Mouse (Mus musculus): ENCODE results near the gene Adamtsl2.

Gene Adamtsl2

DNA sequence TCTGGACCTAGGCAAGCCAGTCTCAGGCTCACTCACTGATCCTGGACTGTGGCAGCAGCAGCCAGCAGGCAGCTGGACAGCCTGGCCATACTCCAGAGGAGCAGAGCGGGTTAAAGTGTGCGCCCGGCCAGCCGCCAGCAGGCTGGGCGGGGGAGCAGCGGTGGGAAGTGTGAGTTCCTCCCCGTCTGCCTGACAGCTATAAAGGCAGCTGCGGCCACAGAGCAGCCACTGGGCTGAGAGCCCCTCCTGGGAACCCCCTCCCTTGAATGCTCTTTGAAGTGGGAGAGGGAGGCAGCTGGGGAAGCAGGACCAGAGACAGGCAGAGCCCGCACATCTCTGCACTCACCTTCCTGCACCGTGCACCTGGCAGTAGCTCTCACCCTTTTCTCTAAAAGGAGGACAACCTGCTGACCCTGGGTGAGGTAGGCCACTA lies at the start of gene Adamtsl2:
Adamtsl2 (plus strand) TSS at position 228 of the 433 bp plus-strand sequence.
- no peak for DNase-seq (ENCODE audit: low read depth, low spot score)

DNA sequence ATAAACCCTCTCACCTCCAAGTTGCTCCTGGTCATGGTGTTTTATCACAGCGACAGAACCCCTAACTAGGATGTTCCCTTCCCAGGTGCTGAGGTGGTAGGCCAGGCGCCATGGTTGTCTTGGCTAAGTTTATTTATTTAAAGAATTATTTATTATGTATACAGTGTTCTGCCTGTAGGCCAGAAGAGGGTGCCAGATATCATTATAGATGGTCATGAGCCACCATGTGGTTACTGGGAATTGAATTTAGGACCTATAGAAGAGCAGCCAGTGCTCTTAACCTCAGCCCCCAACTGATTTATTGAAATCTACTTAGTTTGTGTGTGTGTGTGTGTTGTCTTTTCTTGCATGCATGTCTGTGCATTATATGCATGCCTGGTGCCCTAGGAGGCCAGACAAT lies 46.8 kb upstream of the Adamtsl2 start:
- DNase-seq (ENCODE audit: low read depth, low spot score): no peak

DNA sequence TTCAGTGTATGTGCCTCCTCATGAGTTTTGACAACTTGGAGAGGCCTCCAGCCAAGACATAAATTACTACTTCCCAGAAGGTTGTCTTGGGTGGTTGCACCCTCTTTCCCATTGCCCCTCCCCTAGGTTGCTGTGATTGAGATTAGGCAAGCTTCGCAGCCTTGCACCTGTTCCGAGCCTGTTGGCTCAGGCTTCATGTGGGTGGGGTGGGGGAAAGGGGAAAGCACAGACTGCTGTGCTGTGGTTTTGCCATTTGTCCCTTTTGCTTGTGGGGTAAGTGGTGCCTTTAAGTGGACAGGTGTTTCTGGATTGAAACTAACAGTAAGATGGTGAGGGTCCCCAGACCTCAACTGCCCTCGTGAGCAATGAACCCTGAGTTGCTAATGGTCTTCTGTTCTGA lies 43.2 kb upstream of the Adamtsl2 start:
- no peak for DNase-seq (ENCODE audit: low read depth, low spot score)

DNA sequence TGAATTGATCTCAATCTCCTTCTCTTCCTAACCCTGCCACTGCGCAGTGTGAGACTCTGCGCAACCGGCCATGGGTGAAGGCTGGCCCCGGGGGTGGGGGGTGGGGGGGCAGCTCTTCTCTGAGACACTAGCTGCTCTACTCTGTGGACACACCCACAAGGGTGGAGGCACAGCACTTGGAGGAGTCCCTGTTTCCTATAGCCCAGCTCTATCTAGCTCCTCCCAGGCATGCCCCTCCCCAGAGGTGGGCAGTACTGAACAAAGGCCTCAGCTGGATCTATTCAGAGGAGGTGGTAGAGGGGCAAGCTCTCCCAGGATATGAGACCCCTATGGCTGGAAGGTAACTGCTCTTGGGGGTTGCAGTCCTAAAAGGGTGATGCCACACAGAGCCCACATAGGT lies 42.2 kb upstream of the Adamtsl2 start:
- DNase-seq (ENCODE audit: low read depth, low spot score): no peak

DNA sequence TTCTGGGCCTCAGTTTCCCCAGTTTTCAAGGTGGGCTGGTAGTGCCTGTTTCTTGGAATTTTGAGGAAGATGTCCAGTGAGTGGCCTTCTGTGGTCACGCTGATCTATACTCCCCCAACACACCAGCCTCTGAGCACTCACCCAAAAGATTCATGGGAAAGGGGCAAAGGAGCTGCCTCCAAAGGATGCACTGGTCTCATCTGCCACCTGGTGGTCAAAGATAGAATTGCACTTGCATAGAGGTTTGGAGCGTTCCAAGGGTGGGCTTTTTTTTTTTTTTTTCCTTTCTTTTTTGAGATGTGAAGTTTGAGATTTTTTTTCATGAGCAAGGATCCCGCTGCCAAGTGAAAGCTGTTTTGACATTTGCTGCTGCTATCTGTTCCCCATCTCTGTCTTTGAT lies 40.6 kb upstream of the Adamtsl2 start:
- DNase-seq (ENCODE audit: low read depth, low spot score): no peak

DNA sequence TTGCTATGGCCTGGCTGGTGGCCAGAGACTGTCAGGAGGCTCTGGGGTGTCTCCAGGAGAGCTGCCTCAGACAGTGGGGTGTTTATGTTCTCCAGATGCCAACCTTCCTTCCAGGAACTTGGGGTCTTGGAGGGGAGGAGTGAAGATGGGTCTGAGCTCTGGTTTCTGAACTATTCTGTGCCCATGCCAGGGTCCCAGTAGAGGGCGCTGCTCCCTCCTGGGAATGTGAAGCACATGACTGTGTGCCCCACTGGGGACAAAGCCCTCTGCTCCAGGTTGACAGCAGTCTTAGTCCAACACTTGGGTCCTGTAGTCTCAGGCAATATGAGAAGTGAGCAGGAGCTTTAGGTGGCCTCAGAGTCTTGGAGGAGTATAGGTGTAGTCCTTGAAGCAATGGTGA lies 39.9 kb upstream of the Adamtsl2 start:
- no peak for DNase-seq (ENCODE audit: low read depth, low spot score)

DNA sequence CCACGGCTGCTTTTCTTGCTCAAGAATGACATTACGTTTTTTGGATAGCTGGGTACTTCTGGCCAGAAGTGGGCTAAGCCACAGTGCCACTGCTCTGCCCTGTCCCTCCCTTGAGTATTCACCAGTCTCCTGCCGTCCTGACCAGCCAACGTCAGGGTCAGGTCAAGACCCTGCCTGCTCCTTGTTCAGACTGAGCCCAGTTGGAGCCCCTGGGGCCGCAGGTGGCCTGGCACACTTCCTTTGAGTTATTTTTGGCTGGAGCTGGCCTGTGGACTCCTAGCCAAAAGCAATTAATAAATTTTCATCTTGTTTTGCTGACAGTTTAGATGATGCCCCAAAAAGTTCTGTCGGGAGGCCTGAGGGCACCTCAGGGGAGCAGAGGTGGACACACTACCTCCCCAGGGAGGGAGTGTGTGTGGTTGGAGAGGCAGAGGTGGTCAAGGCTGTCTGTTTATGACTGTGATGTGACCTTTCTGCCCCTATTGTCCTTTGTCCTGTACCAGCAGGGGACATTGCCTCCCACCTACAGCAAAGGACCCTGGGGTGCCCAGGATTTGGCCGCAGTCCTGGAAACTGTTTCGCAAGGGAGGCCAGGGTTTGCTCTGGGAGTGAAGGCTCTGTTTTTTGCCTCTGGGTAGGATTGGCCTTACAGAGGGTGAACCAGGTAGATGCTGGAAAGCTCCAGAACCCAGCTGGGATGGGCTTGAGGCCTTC lies 36.9 kb upstream of the Adamtsl2 start:
- no peak for DNase-seq (ENCODE audit: low read depth, low spot score)

DNA sequence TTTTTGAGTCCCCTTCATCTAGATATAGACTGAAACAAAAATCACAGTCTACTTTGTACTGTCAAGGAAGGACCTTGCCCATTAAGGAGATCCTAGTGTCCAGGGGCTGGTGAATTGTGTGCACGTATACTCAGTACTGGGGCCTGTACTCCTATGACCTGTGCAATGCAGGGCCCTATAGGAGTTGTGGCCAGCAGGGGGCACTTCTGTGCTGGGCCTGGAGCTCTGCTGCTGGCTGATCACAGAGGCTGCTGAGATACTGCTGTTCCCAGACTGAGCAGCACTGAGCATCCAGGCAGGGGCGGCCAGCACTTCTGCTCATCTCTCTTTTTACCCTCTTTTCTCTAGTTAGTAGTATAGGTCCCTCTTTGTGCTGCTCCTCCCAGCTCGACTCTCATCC lies 35.7 kb upstream of the Adamtsl2 start:
- peak; percentile 58 for DNase-seq (ENCODE audit: low read depth, low spot score)

DNA sequence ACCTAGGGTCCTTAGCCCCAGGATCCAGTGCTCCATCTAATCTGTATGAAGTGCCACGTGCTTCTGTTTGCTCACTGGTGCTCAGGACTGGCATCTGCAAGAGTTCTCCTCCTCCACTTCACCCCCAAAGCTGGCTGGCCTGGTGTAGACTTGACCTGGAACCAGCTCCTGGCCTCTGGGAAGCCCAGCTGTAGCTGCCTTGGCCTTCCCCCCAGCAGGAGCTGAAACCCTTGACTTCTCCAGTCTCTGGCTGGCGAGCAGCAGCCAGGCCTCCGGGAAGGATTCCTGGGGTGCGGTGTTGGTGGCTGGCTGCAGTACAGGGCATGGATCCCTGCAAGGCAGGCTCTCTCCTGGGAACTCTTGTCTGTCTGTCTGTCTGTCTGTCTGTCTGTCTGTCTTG lies 35.0 kb upstream of the Adamtsl2 start:
- no peak for DNase-seq (ENCODE audit: low read depth, low spot score)

DNA sequence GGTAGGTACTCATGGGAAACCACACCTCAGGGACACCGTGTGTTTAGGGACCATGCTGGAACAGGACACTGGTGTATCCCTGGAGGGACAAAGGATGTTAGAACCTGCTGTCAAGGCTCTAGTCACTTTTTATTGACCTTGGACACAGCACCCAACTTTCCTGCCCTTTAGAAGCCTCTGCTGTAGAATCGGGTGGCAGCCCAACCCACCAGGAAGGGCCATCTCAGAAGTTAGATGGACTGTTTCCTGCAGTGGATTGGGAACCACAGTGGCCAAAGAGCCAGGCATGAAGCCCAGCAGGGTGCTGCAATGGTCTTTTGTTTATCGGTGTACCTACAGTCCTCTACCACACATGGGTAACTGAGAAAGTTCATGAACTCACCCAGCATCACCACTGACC lies 34.5 kb upstream of the Adamtsl2 start:
- DNase-seq (ENCODE audit: low read depth, low spot score): no peak

DNA sequence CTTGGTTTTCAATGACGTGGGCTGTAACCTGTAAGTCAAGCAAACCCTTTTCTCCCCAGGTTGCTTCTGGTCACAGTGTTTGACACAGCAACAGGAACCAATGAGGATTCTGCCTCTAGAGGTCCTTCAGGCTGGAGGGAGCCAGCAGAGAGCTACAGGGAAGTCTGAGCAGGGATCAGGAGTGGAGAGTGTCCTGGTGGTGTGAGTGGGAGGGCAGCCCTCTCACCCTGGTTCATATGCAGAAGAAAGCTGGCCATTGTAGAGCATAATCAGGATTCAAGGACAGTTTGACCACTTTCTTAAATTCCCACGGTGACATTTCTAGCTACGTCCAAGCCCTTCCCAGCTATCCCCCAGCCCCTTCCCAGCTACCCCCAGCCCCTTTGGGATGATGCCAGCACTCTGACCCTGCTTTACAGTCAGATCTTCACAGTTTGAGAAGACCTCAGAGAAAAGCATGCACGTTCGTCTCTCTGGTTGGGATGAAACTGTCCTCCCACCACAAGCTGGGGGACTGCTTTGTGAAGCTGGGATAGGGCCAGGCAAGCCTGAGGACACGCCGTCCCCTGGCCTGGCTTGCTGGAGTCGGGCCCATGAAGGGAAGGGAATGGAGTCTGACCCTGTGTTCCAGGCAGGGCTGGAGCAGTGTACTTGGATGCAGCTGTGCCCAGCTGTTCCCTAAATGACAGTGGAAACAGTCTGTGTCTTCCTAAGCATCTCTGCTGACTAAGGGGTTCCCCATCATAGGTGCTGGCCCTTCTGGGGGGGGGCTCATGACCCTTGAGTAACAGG lies 33.0 kb upstream of the Adamtsl2 start:
- no peak for DNase-seq (ENCODE audit: low read depth, low spot score)

DNA sequence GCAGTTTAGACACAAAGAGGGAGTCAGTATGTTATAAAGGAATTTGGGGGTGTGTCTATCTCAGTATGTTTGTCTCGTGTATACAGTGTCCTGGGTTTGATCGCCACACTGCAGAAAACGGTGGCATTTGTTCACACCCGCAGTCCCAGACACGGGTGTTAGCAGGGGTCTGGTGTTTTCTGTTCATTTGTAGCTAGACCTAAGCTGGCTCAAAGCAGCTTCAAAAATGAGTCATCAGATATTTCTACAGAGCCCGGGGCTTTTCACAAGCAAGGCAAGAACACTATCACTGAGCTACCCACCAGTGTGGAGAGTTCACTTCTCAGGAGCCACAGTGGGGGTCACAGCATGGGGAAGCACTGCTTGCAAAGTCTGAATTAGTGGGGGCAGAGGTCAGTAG lies 29.8 kb upstream of the Adamtsl2 start:
- no peak for DNase-seq (ENCODE audit: low read depth, low spot score)

DNA sequence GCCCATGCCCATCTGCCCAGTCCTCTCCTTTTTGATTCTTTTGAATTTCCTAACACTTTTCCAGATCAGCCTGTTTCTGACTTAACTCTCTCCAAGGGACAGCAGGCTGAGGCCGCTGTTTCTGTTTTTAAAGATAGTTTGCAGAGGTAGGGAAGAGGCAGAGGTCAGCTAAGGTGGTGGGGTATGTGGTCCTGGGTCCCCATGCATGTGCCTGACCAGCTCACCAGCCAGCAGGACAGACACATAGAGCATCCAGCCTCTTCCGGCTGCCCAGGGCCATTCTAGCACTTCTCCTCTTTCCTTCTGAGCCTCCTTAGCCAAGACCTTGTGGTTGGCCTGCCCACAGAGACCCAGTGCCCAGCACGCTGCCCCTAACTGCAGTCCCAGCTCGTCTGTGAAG lies 20.9 kb upstream of the Adamtsl2 start:
- no peak for DNase-seq (ENCODE audit: low read depth, low spot score)

DNA sequence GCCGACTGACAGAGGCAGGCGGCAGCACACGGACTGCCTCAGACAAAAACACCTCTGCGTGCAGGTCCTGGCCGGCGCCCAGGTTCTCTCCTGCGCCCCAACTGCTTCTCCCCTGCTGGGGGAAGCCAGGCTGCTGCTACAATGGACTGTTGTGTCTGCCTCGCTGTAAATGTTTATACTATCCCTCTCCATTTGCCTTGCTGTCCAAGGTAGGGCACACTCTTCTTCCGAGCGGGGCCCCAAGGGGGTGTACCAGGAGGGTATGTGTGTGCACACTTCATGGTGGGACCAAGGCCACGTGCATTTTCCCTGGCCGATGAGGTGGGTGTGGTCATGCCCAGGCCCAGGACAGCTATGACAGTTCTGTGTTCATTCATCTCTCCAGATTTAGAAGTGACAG lies 20.4 kb upstream of the Adamtsl2 start:
- no peak for DNase-seq (ENCODE audit: low read depth, low spot score)

DNA sequence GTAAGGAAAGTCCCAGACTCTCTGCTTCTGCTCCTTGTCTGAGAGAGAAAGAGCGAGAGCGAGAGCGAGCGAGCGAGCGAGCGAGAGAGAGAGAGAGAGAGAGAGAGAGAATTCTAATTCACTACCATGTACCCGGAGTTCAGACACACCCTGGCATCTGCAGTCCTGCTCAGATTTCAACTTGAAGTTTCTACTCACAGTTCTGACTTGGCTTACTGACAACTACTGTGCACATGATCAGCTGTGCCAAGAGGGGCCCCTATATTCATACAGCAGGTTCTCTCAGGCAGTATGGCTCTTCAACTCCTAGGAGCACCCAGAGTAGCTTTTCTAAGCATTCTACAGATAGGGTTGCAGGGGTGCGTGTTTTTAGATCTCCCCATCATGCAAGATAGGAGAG lies 20.0 kb upstream of the Adamtsl2 start:
- DNase-seq (ENCODE audit: low read depth, low spot score): no peak

DNA sequence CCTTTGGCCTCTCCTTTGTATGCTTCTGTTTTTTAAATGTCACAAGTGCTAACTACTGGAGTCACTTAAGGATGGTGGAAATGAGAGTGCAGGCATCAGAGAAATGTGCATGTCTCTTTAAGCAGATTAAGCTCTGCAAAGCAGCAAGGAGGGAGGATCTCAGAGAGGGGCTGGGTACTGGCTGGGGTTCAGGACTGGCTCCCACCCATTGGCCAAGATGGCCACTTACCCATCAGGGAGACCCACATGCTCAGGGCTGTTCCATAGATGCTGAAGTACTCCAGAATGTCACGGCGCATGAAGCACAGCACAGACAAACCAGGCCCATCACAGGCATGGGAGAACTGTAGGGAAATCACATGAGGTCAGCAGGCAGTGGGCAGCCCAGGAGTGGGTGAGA lies 12.1 kb upstream of the Adamtsl2 start:
- no peak for DNase-seq (ENCODE audit: low read depth, low spot score)

DNA sequence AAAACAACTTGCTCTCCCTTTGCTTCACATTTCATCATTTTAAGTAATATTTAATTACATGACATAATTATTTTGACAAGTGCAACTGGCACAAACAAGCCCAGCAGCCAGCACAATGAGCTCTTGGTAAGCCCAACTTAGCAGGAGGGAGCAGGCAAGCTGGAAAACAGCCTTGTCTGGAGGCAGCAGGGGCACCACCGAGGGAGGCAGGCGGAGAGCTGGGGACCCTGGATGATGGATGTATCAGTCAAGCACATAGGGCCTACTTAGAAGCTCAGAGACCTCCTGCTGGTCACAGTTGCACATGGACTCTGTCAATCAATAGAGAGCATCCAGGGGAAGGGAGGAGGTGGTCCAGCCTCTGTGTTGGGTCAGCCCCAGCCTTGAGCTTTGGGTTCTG lies 11.2 kb upstream of the Adamtsl2 start:
- DNase-seq (ENCODE audit: low read depth, low spot score): no peak

DNA sequence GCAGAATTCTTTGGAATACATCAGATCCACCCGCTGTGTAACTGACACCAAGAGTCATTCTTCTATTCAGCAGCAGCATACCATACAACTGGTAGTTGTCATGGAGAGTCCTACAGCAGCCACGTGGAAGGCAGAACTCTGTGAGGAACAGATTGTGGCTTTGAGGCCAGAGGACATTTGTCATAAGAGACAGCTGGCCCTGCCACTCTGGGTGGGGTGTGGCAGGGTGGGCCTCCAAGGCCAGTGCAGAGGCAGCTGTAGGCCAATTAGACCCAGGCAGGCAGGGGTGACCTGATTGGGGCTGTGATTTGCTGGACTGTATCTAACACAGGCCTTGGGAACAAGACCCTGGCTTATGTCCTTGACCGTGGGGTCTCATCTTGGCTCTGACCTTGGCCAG lies 9.5 kb upstream of the Adamtsl2 start:
- DNase-seq (ENCODE audit: low read depth, low spot score): no peak

DNA sequence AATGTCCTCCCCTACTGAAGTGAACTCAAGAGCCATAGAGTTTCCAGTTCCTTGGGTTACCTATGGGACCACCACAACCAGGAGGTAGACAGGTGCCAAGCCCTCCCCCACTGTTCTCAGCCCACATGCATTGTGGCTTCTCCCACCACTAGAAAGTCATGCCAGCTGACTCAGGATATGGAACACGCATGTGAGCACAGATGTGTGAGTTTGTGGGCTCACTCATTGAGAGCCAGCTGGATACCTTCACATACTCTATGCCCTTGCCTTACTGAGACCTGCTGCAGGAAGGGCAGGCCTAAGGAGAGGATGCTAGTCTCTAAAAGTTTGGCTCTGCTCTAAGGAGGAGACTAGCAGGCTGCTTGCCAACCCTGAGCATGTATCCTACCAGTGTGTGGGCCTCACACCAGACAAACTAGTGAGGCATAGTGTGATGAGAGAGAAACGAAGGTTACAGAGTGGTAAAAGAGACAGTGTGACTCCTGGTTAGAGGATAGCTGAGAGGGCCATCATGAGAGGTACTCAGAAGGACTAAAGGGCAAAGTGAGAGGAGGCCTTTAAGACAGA lies 8.8 kb upstream of the Adamtsl2 start:
- DNase-seq (ENCODE audit: low read depth, low spot score): no peak

DNA sequence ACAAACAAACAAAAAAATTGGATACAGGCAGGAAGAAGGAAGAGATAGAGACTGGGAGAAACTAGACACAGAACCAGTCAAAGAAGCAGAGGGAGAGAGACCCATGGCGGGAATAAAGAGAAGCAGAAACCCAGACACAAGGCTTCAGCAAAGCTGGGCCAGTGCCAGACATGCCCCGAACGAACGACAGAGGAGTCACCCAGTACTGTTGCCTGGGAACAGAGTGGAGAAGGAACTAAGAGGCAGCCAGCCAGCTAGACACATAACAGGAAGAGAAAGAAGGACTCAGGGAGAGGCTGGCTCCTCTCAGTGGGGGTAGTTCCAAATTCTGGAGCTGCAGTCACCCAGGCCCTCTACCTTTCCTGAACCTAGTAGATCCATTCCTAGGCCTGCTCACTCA lies 8.0 kb upstream of the Adamtsl2 start:
- DNase-seq (ENCODE audit: low read depth, low spot score): peak; percentile 87

DNA sequence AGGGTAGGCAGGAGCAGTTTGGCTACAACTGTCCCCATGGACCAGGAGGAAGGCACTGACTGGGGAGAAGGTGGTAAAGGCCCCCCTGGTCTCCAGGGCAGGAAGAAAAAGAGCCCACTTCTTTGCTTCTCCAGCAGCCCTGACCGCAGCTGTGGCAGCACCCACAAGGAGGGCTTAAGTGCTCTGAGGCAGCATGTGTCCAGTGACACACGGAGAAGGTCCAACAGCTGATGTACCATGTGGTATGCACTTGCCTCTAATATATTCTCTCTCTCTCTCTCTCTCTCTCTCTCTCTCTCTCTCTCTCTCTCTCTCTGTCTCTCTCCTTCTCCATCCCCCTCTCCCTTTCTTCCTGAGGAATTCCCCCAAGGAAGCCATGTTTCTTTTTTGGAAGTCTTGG lies 7.2 kb upstream of the Adamtsl2 start, which contains the start of gene Mymk:
Mymk (minus strand) TSS at position 202 of the 400 bp plus-strand sequence.
- no peak for DNase-seq (ENCODE audit: low read depth, low spot score)

DNA sequence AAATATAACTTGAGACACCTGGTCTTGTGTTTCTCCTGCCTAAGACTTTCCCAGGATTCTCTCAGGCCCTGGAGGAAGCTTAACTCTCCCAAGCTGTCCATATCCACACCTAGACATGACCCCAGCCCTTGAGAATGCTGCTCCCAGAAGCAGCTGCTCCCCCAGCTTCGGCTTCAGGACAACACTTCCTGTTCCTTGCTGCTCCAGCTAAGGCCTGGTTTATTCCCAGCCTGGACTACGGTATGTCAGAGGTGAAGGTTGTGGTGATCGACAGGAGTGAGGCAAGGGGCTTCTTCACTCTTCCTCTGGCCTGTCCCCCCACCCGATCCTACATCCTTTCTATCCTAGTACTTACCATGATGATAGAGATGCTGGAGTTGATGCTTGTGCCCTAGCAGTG lies 5.8 kb upstream of the Adamtsl2 start:
- DNase-seq (ENCODE audit: low read depth, low spot score): no peak

DNA sequence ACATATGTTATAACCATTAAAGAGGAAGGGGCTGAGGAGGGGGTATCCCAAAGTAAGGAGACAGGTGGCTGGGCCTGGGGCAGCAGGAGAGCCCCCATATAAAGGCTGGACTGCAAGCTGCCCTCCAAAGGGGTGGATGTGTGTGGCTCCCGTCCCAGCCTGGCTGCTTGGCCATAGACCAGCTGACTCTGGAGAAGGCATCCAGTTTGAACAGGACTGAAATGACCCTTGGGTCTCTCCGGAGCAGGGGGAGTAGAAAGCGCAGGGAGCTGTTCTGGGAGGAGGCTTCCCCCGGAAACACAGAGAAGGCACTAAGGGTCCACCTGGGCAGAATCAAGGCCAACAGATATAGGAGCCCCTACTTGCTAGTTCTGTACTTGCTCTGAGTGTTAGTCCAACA lies 4.4 kb upstream of the Adamtsl2 start:
- DNase-seq (ENCODE audit: low read depth, low spot score): no peak

Measured in telencephalon, adult 2 months (tissue).